Mouse (Mus musculus): Measurements from ENCODE around the gene Tsc2. TPM values are rescaled to one million over a fixed set of nuclear protein-coding genes. Genes with fewer than 3 reads are reported as not detected.
A peak's percentile ranks its signal among the peaks of the same experiment; 100 is the strongest.
"Not testable (repeated sequence)": the region's sequence is repeated elsewhere in the genome, so short reads cannot be mapped to it uniquely, and the experiment has no call there.

Tsc2 gene
- 100 to 1,000 TPM; 123 to 148 (median 137) TPM for total RNA-seq (2022)

- peak; percentile 71 to 75 for DNase-seq (ENCODE audit: low spot score in 2 of 2)
Measured at GRCm38 (mm10) chr17:24632167-24632812, at the start of gene Tsc2, which contains the start of gene Nthl1. Tsc2 (minus strand) TSS chr17:24632630. Nthl1 (plus strand) TSS chr17:24632680.

- no peak for DNase-seq (ENCODE audit: low spot score in 2 of 2)
Measured at GRCm38 (mm10) chr17:24677500-24678080, 45.2 kb upstream of the Tsc2 start.

- DNase-seq (ENCODE audit: low spot score in 2 of 2): no peak
Measured at GRCm38 (mm10) chr17:24676877-24677276, 44.4 kb upstream of the Tsc2 start.

- no peak for DNase-seq (ENCODE audit: low spot score in 2 of 2)
Measured at GRCm38 (mm10) chr17:24676187-24676586, 43.8 kb upstream of the Tsc2 start.

- no peak for DNase-seq (ENCODE audit: low spot score in 2 of 2)
Measured at GRCm38 (mm10) chr17:24674277-24674676, 41.8 kb upstream of the Tsc2 start.

DNA sequence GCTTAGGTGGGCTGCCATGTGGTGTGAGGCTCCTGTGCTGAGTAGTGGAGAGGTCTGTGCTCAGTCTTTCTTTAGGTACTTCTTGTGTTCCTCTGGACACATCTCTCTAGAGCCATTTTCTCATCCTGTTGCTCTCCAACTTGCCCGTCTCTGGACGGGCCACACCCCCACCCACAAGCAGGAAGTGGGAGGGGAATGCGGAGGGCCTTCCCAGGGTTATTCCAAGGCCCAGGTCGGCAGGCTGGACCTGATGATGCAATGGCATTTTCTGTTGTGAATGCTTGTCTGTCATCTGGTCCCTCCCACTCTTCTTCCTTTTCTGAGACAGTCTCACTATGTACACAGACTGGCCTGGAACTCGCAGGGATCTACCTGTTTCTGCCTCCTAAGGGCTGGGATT lies 39.7 kb upstream of the Tsc2 start:
- DNase-seq (ENCODE audit: low spot score in 2 of 2): no peak

DNA sequence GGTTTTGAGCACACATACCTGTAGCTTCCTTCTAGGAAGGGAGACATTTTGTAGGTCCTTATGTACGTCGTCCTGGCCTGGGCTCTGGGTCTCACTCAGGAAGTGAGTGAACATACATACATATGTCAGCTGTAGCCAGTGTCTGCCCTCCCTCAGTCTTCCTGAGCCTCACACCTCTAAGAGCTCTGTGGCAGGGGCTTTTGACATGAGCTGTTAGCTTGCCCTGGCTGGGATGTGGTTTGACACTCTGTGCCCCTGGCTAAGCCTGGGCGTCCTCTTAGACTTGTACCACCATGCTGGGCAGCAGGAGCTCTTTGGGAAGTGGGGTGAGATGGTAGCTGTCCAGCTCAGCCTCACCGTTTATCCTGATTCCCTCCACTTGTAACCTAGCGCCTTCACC lies 38.9 kb upstream of the Tsc2 start:
- DNase-seq (ENCODE audit: low spot score in 2 of 2): no peak

GRCm38 (mm10) chr17:24670246-24670844 lies 37.9 kb upstream of the Tsc2 start:
- DNase-seq (ENCODE audit: low spot score in 2 of 2): no peak

DNA sequence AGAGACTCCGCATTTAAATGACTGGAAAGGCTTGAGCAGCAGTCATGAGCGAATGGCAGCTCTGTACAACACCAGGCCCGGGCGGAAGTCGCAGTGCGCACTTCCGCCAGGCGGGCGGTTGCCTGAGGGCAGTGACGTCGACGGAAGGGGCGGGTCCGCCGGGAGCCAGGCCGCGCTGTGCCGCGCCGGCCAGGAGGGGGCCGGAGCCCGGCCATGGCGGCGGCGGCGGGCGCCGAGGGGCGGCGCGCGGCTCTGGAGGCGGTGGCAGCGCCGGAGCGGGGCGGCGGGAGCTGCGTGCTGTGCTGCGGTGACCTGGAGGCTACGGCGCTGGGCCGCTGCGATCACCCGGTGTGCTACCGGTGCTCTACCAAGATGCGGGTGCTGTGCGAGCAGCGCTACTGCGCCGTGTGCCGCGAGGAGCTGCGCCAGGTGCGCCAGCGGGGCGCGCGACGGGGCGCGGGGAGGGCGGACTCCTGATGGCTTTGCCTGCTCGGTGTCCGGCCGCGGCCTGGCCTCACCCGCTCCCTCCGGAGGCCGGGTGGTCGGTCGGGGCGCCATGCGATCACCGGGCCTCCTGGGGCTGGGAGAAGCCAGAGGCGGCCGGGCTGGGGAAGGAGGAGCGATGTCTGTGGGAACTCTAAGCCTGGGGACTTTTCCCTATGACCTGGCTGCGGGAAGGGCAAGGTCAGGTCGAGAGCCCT lies 37.3 kb upstream of the Tsc2 start, which contains the start of gene Zfp598:
Gene Zfp598 (plus strand): TSS at position 143 of the 701 bp plus-strand sequence.
- DNase-seq (ENCODE audit: low spot score in 2 of 2): peak; percentile 86 to 91

- DNase-seq (ENCODE audit: low spot score in 2 of 2): not testable (repeated sequence)
Measured at GRCm38 (mm10) chr17:24669214-24669544, 36.7 kb upstream of the Tsc2 start.

GRCm38 (mm10) chr17:24667416-24667815 lies 35.0 kb upstream of the Tsc2 start:
- no peak for DNase-seq (ENCODE audit: low spot score in 2 of 2)

DNA sequence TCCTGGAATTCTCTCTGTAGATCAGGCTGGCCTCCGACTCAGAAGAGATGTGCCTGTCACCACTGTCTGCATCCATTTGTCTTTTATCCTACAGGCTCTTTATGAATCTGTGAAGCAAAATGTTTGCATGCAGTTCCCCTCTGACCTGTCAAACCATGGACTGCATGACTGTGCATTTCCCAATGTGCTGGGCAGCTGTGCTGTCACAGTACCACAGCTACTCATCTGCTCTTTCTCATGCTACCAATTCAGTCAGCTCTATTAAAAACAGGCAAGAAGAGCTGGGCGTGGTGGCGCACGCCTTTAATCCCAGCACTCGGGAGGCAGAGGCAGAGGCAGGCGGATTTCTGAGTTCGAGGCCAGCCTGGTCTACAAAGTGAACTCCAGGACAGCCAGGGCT lies 34.6 kb upstream of the Tsc2 start:
- DNase-seq (ENCODE audit: low spot score in 2 of 2): not testable (repeated sequence)

DNA sequence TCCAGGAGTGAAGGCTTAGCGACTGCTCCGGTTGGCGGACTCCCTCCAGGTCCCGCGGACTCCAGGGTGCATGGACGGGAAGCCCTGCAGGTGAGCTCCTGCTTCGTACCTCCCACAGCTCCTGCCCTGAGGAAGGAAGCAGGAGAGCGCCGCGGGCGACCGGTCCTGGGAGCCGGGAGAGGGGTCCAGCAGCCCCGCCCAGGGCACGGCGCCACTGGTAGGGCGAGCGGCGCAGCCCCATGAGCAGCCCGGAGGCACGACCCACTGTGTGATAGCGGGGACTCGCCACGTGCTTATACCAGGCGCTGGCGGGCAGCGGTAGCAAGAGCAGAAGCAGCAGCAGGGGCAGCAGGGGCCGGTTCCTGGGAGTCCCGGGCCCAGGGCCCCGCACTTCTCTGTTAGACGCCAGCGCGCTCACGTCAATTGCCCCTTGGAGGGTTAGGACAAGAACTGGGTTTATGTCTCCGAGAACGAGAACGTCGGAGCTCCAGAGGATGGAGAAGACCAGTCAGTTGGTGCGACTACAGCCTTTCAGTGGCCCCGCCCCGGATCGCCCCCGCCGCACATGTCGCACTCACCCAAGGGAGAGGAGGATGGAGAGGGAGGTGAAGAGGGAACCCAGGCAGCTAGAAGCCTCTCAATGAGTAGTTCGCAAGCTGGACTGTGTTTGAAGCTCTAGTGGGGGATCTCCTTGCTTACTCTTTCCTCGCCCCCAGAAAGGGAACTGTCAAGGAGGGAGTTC lies 25.8 kb upstream of the Tsc2 start, which contains the start of gene Npw:
Gene Npw (minus strand): TSS at position 441 of the 742 bp plus-strand sequence.
- no peak for DNase-seq (ENCODE audit: low spot score in 2 of 2)

- DNase-seq (ENCODE audit: low spot score in 2 of 2): no peak
Measured at GRCm38 (mm10) chr17:24654969-24655368, 22.5 kb upstream of the Tsc2 start.

- DNase-seq (ENCODE audit: low spot score in 2 of 2): no peak
Measured at GRCm38 (mm10) chr17:24653967-24654710, 21.7 kb upstream of the Tsc2 start.

DNA sequence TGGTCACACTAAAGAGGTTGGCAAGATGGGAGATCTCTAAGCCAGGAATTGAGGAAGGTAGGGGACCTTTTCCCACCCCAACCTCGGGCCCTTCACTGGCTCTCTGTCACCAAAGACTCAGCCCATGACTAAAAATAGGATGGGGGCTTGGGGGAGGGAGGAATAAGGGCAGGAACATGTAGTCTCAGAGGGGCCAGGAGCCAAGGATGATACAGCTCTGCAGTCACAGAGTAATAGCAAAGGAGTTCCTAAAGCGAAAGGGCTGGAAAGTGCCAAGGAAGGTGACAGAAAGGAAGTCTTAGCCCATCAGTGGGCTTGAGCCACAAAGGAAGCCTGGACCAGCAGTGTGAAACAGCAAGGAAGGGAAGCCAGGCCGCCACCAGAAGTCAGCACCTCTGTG lies 19.4 kb upstream of the Tsc2 start:
- no peak for DNase-seq (ENCODE audit: low spot score in 2 of 2)

DNA sequence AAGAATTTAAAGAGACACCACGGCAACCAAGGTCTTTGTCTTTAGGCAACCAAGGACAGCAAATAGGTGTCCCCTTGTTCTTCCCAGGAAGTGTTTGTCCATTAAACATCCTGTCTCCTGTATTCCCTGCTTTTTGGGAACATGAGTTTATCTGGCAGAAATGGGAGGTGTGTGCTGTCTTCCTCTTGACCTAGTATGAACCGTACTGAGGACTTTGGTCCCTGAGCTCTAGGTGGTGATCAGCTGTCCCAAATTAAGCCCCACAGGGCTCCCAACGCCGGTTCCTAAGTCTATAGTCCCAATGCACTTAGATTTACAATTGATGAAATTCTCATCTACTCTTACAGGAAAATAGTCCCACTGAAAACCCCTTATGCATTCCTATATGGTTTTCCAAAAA lies 18.3 kb upstream of the Tsc2 start:
- no peak for DNase-seq (ENCODE audit: low spot score in 2 of 2)

GRCm38 (mm10) chr17:24650070-24650616 lies 17.7 kb upstream of the Tsc2 start, which contains the start of gene Slc9a3r2:
Slc9a3r2 (minus strand) TSS chr17:24650327.
- DNase-seq (ENCODE audit: low spot score in 2 of 2): no peak

DNA sequence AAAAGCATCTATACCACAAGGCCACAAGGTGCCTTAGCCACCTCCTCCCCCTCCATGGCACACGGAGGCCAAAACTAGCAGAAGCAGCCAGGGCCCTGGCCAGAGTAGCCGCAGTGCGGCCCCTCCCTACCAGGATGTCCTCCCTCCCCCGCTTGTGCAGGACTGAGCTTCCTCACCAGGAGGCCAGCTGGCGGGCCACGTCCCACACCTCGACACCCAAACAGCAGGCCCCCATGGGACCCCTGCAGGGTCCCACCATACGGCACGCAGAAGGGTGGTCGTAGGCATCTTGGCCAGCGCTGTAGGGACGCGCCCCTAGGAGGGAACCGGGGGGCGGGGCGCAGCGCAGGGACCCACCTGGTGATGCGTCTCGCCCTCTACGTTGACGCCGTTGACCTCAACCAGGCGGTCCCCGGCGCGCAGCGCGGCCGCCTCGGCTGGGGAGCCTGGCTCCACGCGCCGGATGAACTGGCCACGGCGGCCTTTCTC lies 17.2 kb upstream of the Tsc2 start:
- DNase-seq (ENCODE audit: low spot score in 2 of 2): no peak

DNA sequence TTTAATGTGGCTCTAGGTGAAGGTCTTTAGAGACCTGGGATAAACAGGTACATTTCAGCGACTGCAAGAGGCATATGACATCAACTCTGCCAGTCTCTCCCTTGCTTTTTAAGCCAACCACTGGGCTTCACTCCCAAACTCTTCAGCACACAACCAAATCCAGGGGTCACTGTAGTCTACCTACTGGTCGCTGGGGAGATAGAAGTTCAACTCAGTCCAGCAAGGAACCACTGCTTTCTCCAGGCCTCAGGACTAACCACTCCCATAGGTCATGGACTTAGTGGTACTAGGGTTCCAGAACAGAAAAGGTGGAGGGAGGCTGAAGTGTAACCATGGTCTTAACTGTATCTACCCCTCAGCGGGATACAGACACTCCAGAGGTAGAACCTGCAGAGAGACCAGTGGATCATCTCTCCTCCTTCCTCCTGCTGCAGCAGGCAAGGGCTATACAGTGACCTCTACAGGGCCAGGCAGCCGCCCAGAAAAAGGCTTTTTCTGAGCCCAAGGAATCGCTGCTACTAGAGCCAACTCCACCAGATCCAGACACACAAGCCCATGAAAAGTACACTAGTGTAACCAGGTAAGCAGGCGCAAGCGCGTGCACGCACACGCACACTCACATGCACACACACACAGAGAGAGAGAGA lies 16.4 kb upstream of the Tsc2 start:
- no peak for DNase-seq (ENCODE audit: low spot score in 2 of 2)

Data from left cerebral cortex, adult 8-10 months (tissue).